Mouse (Mus musculus): ENCODE measurements around the gene 1810046K07Rik. TPM values are rescaled to one million over a fixed set of nuclear protein-coding genes. Genes with fewer than 3 reads are reported as not detected.
A peak's percentile ranks its signal among the peaks of the same experiment; 100 is the strongest.

1810046K07Rik gene
- 0.32 and 0.36 TPM in 2 replicates for polyA plus RNA-seq (2016; fragmentation: Nextera tagmentation; extraction: Ambion mirVana)

DNA sequence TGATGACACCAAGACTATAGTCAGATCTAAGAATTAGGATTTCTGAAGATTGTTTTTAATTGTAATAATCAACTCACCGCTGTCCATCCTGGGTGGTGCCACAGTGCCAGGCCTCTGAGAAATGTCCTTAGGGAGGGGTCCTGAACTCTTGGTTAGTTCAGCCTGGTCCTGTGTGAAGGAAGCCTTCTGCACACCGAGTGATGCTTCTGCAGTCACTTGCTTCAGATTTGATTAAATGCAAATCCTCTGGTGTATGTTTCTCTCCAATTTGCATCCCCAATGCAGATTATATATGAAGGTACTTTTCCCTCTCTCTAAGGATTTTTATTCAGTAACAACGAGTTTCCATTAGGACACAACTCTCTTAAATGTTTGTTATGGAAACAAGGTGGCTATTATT is at the start of gene 1810046K07Rik:
1810046K07Rik (minus strand) TSS at position 187 of the 400 bp plus-strand sequence.
- 85% methylated on average over 3 of the region's 3 CpGs for WGBS
- H3K4me2 ChIP-seq: no peak within 1 kb of the TSS
- H3K27me3 ChIP-seq: peaks cover 3% of the 10 kb centered on the region; the same call in 1 of the 2 replicates
- H3K4me1 ChIP-seq (replicated peaks): no peaks in the 10 kb centered on the region
- no peaks in the 10 kb centered on the region for H3K36me3 ChIP-seq
- H3K9me3 ChIP-seq: no peaks in the 10 kb centered on the region
- H3K9ac ChIP-seq (replicated peaks): no peak within 1 kb of the TSS
- H3K27ac ChIP-seq: no peak within 1 kb of the TSS
- H3K4me3 ChIP-seq (replicated peaks): no peak within 1 kb of the TSS
- no peak for ATAC-seq (ENCODE audit: insufficient number of reproducible peaks, insufficient read depth, low FRiP score, low TSS enrichment, low read depth)

DNA sequence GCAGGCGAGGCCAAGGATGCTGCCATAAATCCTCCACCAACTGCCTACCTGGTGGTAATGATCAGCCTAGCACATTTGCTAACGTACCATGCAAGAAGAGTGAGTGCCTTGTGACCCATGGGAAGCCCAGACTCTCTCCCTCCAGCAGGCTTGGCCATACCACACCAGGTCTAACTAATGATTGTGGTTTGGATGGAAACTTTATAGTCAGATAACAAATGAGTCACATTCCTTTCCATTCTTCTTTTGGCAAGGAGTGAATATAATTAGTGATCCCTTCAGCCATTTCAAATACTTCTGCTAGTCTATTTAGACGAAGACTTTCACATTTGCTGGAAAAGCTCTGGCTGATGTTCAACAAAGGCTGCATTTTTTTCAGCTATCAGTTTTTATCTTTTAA is 40.8 kb upstream of the 1810046K07Rik start:
- Histone ChIP-seq H3K27ac (no peak overlapping the region), H3K4me3 (replicated peaks) (no peak overlapping the region), H3K9ac (replicated peaks) (no peak overlapping the region), H3K27me3 (no peaks in the 10 kb centered on the region), H3K9me3 (no peaks in the 10 kb centered on the region), H3K4me1 (replicated peaks) (no peaks in the 10 kb centered on the region), H3K36me3 (no peaks in the 10 kb centered on the region), H3K4me2 (no peak overlapping the region)
- WGBS: 65% methylated on average over 3 of the region's 3 CpGs
- no peak for ATAC-seq (ENCODE audit: insufficient number of reproducible peaks, insufficient read depth, low FRiP score, low TSS enrichment, low read depth)

DNA sequence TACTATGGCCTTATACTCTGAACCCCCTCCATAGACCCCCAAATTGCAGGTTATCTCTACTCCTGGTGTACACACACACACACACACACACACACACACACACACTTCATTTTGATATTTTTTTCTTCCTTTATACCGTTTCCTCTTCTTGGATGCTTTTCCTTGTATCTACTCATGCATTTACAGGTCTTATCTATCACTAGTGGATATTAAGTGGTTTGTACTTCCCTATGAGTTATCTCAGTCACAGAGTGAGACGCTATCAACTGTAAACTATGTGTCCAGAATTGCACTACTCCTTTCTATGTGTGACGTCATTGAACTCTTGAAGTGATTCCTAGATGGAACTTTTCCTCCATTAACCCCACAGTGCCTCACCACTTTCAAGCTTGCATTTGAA is 38.4 kb upstream of the 1810046K07Rik start:
- no peaks in the 10 kb centered on the region for H3K36me3 ChIP-seq
- WGBS: 91% methylated on average over 3 of the region's 3 CpGs
- H3K4me1 ChIP-seq (replicated peaks): no peaks in the 10 kb centered on the region
- H3K27ac ChIP-seq: no peak overlapping the region
- no peaks in the 10 kb centered on the region for H3K27me3 ChIP-seq
- no peak overlapping the region for H3K4me2 ChIP-seq
- no peaks in the 10 kb centered on the region for H3K9me3 ChIP-seq
- no peak for ATAC-seq (ENCODE audit: insufficient number of reproducible peaks, insufficient read depth, low FRiP score, low TSS enrichment, low read depth)
- H3K9ac ChIP-seq (replicated peaks): no peak overlapping the region
- no peak overlapping the region for H3K4me3 ChIP-seq (replicated peaks)

DNA sequence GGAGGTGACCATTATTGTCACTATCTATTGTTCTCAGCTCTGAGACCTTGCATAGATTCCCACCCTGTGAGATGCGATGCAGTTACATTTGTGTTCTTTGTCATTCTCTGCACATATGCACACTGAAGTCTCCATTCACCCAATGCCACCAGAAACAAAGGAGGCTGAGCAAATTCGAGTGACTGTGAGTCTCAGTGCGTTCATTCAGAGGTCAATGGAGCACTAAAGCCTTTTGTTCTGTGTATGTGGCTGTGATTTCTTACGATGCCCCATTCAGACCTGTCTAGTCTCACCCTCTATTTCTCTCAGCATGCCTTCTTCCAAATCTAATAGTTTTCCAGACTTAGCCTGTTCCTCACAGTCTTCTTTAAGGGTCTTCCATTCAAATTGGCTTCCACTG is 35.3 kb upstream of the 1810046K07Rik start:
- Histone ChIP-seq H3K9ac (replicated peaks) (no peak overlapping the region), H3K36me3 (no peaks in the 10 kb centered on the region), H3K4me3 (replicated peaks) (no peak overlapping the region), H3K9me3 (no peaks in the 10 kb centered on the region), H3K27ac (no peak overlapping the region), H3K27me3 (no peaks in the 10 kb centered on the region), H3K4me1 (replicated peaks) (no peaks in the 10 kb centered on the region), H3K4me2 (no peak overlapping the region)
- ATAC-seq (ENCODE audit: insufficient number of reproducible peaks, insufficient read depth, low FRiP score, low TSS enrichment, low read depth): no peak
- 85% methylated on average over 4 of the region's 4 CpGs for WGBS

DNA sequence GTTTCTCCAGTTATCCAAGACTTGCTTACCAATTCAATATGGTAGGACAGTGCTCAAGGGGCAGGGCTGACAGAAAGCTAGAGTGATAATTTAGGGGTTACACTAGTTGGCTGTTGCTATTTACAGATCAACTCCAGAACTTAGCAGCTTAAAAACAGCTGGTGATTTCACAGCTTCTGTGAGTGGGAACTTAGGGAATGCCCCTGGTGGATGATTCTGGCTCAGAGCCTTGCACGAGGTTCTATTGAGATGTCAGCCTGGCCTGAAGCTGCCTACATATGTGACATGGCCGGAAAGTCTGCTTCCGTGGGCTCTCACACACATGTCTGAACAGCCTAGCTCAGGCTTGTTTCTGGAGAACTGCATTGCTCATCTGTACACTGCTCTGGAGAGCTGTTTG is 24.8 kb upstream of the 1810046K07Rik start:
- no peak overlapping the region for H3K9ac ChIP-seq (replicated peaks)
- no peak overlapping the region for H3K27ac ChIP-seq
- no peaks in the 10 kb centered on the region for H3K36me3 ChIP-seq
- 82% methylated on average over 3 of the region's 3 CpGs for WGBS
- H3K4me1 ChIP-seq (replicated peaks): no peaks in the 10 kb centered on the region
- no peaks in the 10 kb centered on the region for H3K9me3 ChIP-seq
- H3K4me3 ChIP-seq (replicated peaks): no peak overlapping the region
- no peak overlapping the region for H3K4me2 ChIP-seq
- ATAC-seq (ENCODE audit: insufficient number of reproducible peaks, insufficient read depth, low FRiP score, low TSS enrichment, low read depth): no peak
- H3K27me3 ChIP-seq: no peaks in the 10 kb centered on the region

DNA sequence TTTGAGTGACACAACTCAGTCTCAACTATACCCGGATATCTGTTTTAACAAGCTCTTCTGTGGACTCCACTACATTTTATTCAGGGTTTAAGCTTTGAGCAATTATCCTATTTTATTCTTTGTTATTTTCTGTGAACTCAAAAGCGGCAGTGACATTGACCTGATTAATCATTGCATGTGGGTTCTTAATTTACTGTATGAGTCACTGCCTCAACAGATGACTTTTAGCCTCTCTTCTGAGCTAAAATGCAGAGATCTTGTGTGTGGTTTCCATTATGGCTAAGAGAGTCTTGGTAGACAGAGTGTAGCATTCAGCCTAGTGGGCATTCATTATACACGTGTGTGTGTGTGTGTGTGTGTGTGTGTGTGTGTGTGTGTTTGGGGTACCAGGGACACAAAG is 24.2 kb upstream of the 1810046K07Rik start:
- H3K4me3 ChIP-seq (replicated peaks): no peak overlapping the region
- H3K4me2 ChIP-seq: no peak overlapping the region
- no peaks in the 10 kb centered on the region for H3K36me3 ChIP-seq
- no peak for ATAC-seq (ENCODE audit: insufficient number of reproducible peaks, insufficient read depth, low FRiP score, low TSS enrichment, low read depth)
- no peak overlapping the region for H3K27ac ChIP-seq
- no peaks in the 10 kb centered on the region for H3K9me3 ChIP-seq
- H3K4me1 ChIP-seq (replicated peaks): no peaks in the 10 kb centered on the region
- no peak overlapping the region for H3K9ac ChIP-seq (replicated peaks)
- 86% methylated on average over 3 of the region's 3 CpGs for WGBS
- H3K27me3 ChIP-seq: no peaks in the 10 kb centered on the region

DNA sequence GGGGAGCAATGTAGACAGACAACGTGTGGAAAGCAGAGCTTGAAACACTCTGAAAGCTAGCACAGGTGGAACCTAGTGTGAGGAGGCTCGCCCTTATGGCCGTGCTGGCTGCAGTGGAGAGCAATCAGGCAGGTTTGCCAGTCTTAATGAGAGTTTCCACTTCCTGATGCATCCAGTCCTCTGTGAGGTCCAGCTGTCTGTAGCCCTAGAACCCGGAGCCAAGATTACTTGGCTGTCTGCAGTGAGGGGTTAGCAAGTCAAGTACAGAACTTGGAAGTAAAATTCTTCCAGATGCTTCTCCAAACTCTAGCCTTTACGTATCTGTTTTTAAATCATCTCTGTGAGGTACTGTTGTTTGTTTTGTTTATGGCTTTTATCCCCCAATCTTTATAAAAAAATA is 20.7 kb upstream of the 1810046K07Rik start:
- no peak overlapping the region for H3K4me2 ChIP-seq
- no peaks in the 10 kb centered on the region for H3K9me3 ChIP-seq
- H3K36me3 ChIP-seq: no peaks in the 10 kb centered on the region
- no peak overlapping the region for H3K4me3 ChIP-seq (replicated peaks)
- no peaks in the 10 kb centered on the region for H3K27me3 ChIP-seq
- H3K27ac ChIP-seq: no peak overlapping the region
- ATAC-seq (ENCODE audit: insufficient number of reproducible peaks, insufficient read depth, low FRiP score, low TSS enrichment, low read depth): no peak
- H3K4me1 ChIP-seq (replicated peaks): no peaks in the 10 kb centered on the region
- no peak overlapping the region for H3K9ac ChIP-seq (replicated peaks)
- WGBS: 58% methylated on average over 5 of the region's 5 CpGs

DNA sequence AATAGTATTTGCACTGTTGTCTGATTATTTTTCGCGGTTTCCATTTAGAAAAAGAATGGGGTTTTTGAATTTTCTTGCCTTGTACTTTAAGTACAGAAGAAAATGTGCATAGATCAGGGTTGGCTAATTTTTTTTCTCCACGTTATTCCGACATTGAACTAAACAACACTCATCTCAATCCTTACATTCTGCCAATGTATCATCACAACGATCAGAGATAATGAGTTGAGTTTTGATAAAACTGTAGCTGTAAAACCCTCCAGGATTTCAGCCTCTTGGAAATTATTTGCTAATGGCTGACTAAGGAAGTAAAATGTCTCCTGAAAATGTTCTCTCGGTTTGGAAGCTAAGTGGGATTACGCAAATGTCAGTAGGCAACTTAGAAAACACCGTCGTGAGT is 17.1 kb upstream of the 1810046K07Rik start:
- 91% methylated on average over 9 of the region's 9 CpGs for WGBS
- H3K36me3 ChIP-seq: no peaks in the 10 kb centered on the region
- H3K4me2 ChIP-seq: no peak overlapping the region
- H3K27me3 ChIP-seq: no peaks in the 10 kb centered on the region
- no peaks in the 10 kb centered on the region for H3K9me3 ChIP-seq
- H3K27ac ChIP-seq: no peak overlapping the region
- no peaks in the 10 kb centered on the region for H3K4me1 ChIP-seq (replicated peaks)
- H3K4me3 ChIP-seq (replicated peaks): no peak overlapping the region
- H3K9ac ChIP-seq (replicated peaks): no peak overlapping the region
- ATAC-seq (ENCODE audit: insufficient number of reproducible peaks, insufficient read depth, low FRiP score, low TSS enrichment, low read depth): no peak

DNA sequence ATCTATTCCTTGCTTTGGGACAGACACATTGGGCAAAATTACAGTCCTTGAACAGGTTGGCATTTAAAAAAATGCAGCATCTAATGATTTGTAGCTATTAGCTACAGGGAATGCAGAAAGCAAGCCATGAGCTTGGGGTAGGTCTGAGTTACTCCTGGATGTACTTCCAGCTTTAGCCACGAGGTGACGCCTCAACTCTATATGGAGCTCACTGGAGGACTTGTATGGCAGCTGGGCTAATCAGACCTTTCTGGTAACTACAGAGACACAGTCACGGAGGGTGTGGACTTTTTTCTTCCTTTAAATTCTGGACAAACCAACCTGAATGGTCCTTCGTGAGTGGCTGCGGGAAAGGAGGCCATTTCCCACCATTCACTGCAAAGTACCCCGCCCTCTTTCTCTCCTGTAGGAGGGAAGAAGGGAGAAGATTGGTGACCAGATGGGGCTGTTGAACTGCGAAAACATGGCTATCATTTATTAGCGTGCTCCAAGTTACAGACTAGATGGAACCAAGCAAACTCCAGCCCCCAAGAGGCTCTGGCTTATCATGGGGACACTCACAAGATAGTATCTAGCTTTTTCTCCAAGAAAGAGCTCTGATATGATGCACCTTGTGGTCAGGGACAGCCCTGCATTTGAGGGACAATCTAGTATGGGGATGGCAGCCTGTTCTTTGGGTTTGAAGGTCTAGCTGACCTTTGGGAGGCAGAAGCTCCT is 6.7 kb upstream of the 1810046K07Rik start:
- Histone ChIP-seq H3K27me3 (peaks cover 11% of the 10 kb centered on the region), H3K4me3 (replicated peaks) (no peak overlapping the region), H3K4me1 (replicated peaks) (no peaks in the 10 kb centered on the region), H3K36me3 (no peaks in the 10 kb centered on the region), H3K27ac (no peak overlapping the region), H3K9me3 (no peaks in the 10 kb centered on the region), H3K9ac (replicated peaks) (no peak overlapping the region), H3K4me2 (peak overlapping the region; percentile 26; the same call in 1 of the 2 replicates)
- 28% methylated on average over 8 of the region's 8 CpGs for WGBS
- ATAC-seq (ENCODE audit: insufficient number of reproducible peaks, insufficient read depth, low FRiP score, low TSS enrichment, low read depth): peak; percentile 56; the same call in 1 of the 2 replicates

DNA sequence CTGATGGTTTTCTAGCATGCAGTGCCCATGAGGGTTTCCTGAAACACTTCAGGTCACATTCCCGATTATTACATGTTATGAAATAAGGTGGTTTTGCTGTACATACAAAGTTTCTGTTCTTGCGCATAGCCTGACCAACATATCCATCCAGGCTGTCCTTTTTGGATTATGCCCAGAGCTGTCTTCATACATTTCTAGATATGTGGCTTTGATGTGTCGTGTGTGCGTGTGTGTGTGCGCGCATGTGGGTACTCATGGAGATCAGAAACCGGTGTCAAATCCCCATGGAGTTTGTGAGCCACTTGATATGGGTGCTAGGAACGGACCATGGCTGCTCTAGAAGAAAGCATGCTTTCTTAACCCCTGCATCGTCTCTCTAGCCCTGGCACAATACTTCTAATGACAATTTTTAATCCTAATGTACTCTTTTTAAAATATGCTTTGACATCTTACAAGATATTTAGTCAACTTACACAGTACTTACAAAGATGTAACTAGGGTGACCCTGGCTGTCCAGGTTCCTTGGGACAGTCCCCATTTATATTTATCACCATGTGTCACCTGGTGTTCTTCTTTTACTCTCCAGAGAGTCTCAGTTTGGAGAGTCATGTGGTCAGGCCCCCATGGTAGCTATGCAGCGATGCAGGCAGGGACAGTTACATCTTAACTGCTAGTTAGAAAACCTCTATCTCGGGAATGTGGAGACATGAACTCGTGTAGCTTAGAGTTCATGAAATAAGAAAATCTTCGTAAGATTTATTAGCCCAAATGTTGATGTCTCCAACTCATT is 2.9 kb upstream of the 1810046K07Rik start:
- Histone ChIP-seq H3K9me3 (no peaks in the 10 kb centered on the region), H3K36me3 (no peaks in the 10 kb centered on the region), H3K27ac (no peak overlapping the region), H3K27me3 (peaks cover 6% of the 10 kb centered on the region), H3K4me2 (no peak overlapping the region), H3K4me1 (replicated peaks) (no peaks in the 10 kb centered on the region), H3K9ac (replicated peaks) (no peak overlapping the region), H3K4me3 (replicated peaks) (no peak overlapping the region)
- WGBS: 86% methylated on average over 13 of the region's 13 CpGs
- ATAC-seq (ENCODE audit: insufficient number of reproducible peaks, insufficient read depth, low FRiP score, low TSS enrichment, low read depth): no peak

DNA sequence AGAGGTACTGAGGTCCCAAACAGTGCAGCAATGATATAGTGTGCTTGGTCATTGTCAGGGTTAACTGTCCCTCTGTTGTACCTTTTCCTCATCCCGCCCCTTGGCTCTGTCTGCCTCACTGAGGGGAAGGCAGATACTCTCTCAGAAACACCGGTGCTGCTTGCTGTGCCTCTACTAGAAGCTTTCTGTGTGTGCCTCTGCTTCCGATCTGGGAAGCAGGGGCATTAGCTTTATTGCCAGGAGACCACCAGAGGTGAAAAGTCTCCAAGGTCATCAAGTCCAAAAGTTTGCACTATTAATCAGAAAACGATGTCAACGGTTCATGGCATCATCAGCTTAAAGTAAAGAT is 1.2 kb downstream of the 1810046K07Rik start:
- no peak for ATAC-seq (ENCODE audit: insufficient number of reproducible peaks, insufficient read depth, low FRiP score, low TSS enrichment, low read depth)

More for the DNA sequence above, 1.2 kb downstream of the 1810046K07Rik start:
- Histone ChIP-seq H3K36me3 (no peaks in the 10 kb centered on the region), H3K9me3 (no peaks in the 10 kb centered on the region), H3K4me2 (no peak overlapping the region), H3K9ac (replicated peaks) (no peak overlapping the region), H3K27ac (no peak overlapping the region), H3K27me3 (no peaks in the 10 kb centered on the region; the same call in 1 of the 2 replicates), H3K4me3 (replicated peaks) (no peak overlapping the region), H3K4me1 (replicated peaks) (no peaks in the 10 kb centered on the region)
- 76% methylated on average over 5 of the region's 5 CpGs for WGBS
